11 mouse cellular contexts compared by ENCODE assay signal in the genomic region with DNA sequence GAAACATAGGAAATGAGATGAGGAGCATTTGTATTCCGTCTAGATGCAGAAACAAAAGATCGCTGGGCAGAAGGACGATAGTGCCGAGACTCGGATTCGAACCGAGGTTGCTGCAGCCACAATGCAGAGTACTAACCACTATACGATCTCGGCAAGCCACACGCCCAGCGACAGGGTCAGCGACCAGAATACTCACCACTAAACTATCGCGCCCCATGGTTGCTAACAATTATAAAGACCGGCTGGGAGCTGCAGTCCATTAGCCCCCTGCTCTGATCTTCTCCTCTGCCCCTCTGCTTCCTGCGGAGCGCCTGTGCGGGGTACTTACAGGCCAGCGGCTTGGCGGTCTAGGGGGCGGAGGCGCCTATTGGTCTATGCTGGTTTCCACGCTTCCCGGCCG. TPM values are rescaled to one million over a fixed set of nuclear protein-coding genes. Genes with fewer than 3 reads are reported as not detected.
DNase-seq lines count a peak whose midpoint lies in the region; ATAC-seq and TF ChIP-seq lines count a peak whose summit lies in the region.
"Had no signal": no experiment of that assay in that cellular context is flagged by ENCODE, and none has a peak within 500 bp of the region (broad histone marks: within the 10 kb centered on the region; RNA-seq: fewer than 3 reads in every experiment).

No protein-coding gene starts in this region.

- H3K9me3 ChIP-seq in intestine, embryonic 14.5 days (ENCODE audit: control insufficient read depth, low read length) = no peaks in the 10 kb centered on the region
- H3K9me3 ChIP-seq in intestine, postnatal 0 days (ENCODE audit: control insufficient read depth) = no peaks in the 10 kb centered on the region
- H3K9me3 ChIP-seq in ES-E14 (ENCODE audit: control insufficient read depth, insufficient read depth, low read depth, low read length) = no peaks in the 10 kb centered on the region
- H3K9me3 ChIP-seq in liver, embryonic 11.5 days (ENCODE audit: control insufficient read depth, low read length) = no peaks in the 10 kb centered on the region

- H3K4me3 ChIP-seq in intestine, embryonic 14.5 days (ENCODE audit: low read depth, low read length) = no peak overlapping the region
- no peak overlapping the region for H3K4me3 ChIP-seq in intestine, postnatal 0 days (ENCODE audit: low read depth, low read length)
- H3K4me3 ChIP-seq in ES-E14 (ENCODE audit: insufficient read depth in 1 of 2, low read depth in 1 of 2, low read length in 2 of 2, poor library complexity in 1 of 2, severe bottlenecking in 1 of 2) = peak overlapping the region; percentile 6 to 49; a peak in 3 of 4 replicates
- H3K4me3 ChIP-seq in liver, embryonic 11.5 days (ENCODE audit: low read depth, low read length) = peak overlapping the region; percentile 42

- H3K27ac ChIP-seq in intestine, embryonic 14.5 days (ENCODE audit: low read depth) = no peak overlapping the region
- no peak overlapping the region for H3K27ac ChIP-seq in intestine, postnatal 0 days (ENCODE audit: low read depth, low read length)
- H3K27ac ChIP-seq in ES-E14 (ENCODE audit: insufficient read depth, low read depth, low read length, poor library complexity, severe bottlenecking) = no peak overlapping the region
- H3K27ac ChIP-seq in liver, embryonic 11.5 days (ENCODE audit: low read depth, low read length) = no peak overlapping the region

- in situ Hi-C loops in ES-E14 (cut with MboI; ENCODE audit: low sequenced_read_pairs in 2 of 2, unreplicated experiment in 2 of 2) = no loop called here

- WGBS in intestine, embryonic 14.5 days = 19% methylated on average over 25 of the region's 25 CpGs
- 41% methylated on average over 25 of the region's 25 CpGs for WGBS in intestine, postnatal 0 days
- WGBS in liver, embryonic 11.5 days = 4% methylated on average over 25 of the region's 25 CpGs

- H3K9ac ChIP-seq in intestine, embryonic 14.5 days (ENCODE audit: low read length) = no peak overlapping the region
- no peak overlapping the region for H3K9ac ChIP-seq in intestine, postnatal 0 days (ENCODE audit: low read depth, low read length)
- H3K9ac ChIP-seq in ES-E14 (ENCODE audit: insufficient read depth, low read depth, low read length, poor library complexity, severe bottlenecking) = peak overlapping the region; percentile 68; the same call in 1 of the 2 replicates
- H3K9ac ChIP-seq in liver, embryonic 11.5 days (ENCODE audit: low read depth, low read length) = no peak overlapping the region

- peaks cover 16% of the 10 kb centered on the region; the same call in 1 of the 2 replicates for H3K27me3 ChIP-seq in intestine, embryonic 14.5 days (replicated peaks; ENCODE audit: control insufficient read depth, insufficient read depth, low read length)
- peaks cover 6% of the 10 kb centered on the region; the same call in 1 of the 2 replicates for H3K27me3 ChIP-seq in intestine, postnatal 0 days (replicated peaks; ENCODE audit: control insufficient read depth, insufficient read depth, low read length)
- H3K27me3 ChIP-seq in liver, embryonic 11.5 days (replicated peaks; ENCODE audit: control insufficient read depth, insufficient read depth, low read length) = peaks cover 7% of the 10 kb centered on the region; the same call in 1 of the 2 replicates

- H3K4me1 ChIP-seq in intestine, embryonic 14.5 days (replicated peaks; ENCODE audit: control insufficient read depth, insufficient read depth, low read length) = no peaks in the 10 kb centered on the region
- H3K4me1 ChIP-seq in intestine, postnatal 0 days (replicated peaks; ENCODE audit: control insufficient read depth, insufficient read depth, low read length) = no peaks in the 10 kb centered on the region
- H3K4me1 ChIP-seq in ES-E14 (ENCODE audit: control insufficient read depth in 2 of 2, insufficient read depth in 2 of 2, low read length in 2 of 2, poor library complexity in 1 of 2) = peaks cover 2 to 8% of the 10 kb centered on the region in 2 experiments; a peak in 2 of 4 replicates
- 0 out of 2 replicates have a peak, but pooled peaks cover 2% of the 10 kb centered on the region for H3K4me1 ChIP-seq in liver, embryonic 11.5 days (replicated peaks; ENCODE audit: control insufficient read depth, insufficient read depth, low read length)

- no peaks in the 10 kb centered on the region for H3K36me3 ChIP-seq in intestine, embryonic 14.5 days (ENCODE audit: control insufficient read depth, insufficient read depth, low read length)
- H3K36me3 ChIP-seq in intestine, postnatal 0 days (ENCODE audit: control insufficient read depth, insufficient read depth) = no peaks in the 10 kb centered on the region
- H3K36me3 ChIP-seq in ES-E14 (ENCODE audit: control insufficient read depth, insufficient read depth, low read length, poor library complexity, severe bottlenecking) = no peaks in the 10 kb centered on the region
- no peaks in the 10 kb centered on the region for H3K36me3 ChIP-seq in liver, embryonic 11.5 days (ENCODE audit: control insufficient read depth, insufficient read depth, low read length)

- no peak for TF ChIP-seq CTCF in intestine, postnatal 0 days (IDR thresholded peaks at IDR 0.05; ENCODE audit: low read depth)

- ATAC-seq in intestine, embryonic 14.5 days (replicated peaks; ENCODE audit: low FRiP score, low TSS enrichment, low read depth) = no peak
- ATAC-seq in intestine, postnatal 0 days = no peak
- ATAC-seq in liver, embryonic 11.5 days (replicated peaks; ENCODE audit: low FRiP score) = 0 out of 2 replicates have a peak, but pooled peaks have one; percentile 14

- DNase-seq in intestine, embryonic 14.5 days (ENCODE audit: low spot score) = peak; percentile 64
- no peak for DNase-seq in ES-E14 (ENCODE audit: low read depth, low spot score)
- peak; percentile 93 for DNase-seq in embryo, embryonic 10.5 days (ENCODE audit: low spot score)
- DNase-seq in liver, embryonic 11.5 days (ENCODE audit: low spot score) = peak; percentile 85
- no peak for DNase-seq in left cerebral cortex, adult 18-20 months (ENCODE audit: low spot score in 2 of 2)
- no peak for DNase-seq in frontal cortex, postnatal 10 days (ENCODE audit: low spot score in 2 of 2)
- no peak for DNase-seq in kidney, postnatal 25 days
- DNase-seq: gastrocnemius, postnatal 10 days; thymus, adult 2 months had no signal

- H3K4me2 ChIP-seq in intestine, embryonic 14.5 days (ENCODE audit: low read length) = no peak overlapping the region
- no peak overlapping the region for H3K4me2 ChIP-seq in intestine, postnatal 0 days (replicated peaks; ENCODE audit: low read depth)
- peak overlapping the region; percentile 58 for H3K4me2 ChIP-seq in liver, embryonic 11.5 days

TF ChIP-seq in ES-E14, 5 proteins besides CTCF, POLR2A, EP300 and RAD21:
- TF ChIP-seq ZNF384 (IDR thresholded peaks at IDR 0.05; ENCODE audit: low read depth, low read length) = no peak
- no peak for TF ChIP-seq HCFC1 (IDR thresholded peaks at IDR 0.05; ENCODE audit: borderline replicate concordance, insufficient read depth, low read length)
- TF ChIP-seq ZC3H11A (IDR thresholded peaks at IDR 0.05; ENCODE audit: borderline replicate concordance, low read depth, low read length) = no peak
- TF ChIP-seq CHD2 (IDR thresholded peaks at IDR 0.05; ENCODE audit: low read depth, low read length) = no peak
- 0 out of 2 replicates have a peak, but pooled peaks have one; percentile 26 for TF ChIP-seq MAFK (IDR thresholded peaks at IDR 0.05; ENCODE audit: insufficient read depth, low read depth, low read length)

RNA-seq across cellular contexts. Expression of a gene that starts 11.8 kb away (rescaled TPM):
- not detected in 2 replicates for polyA plus RNA-seq in intestine, embryonic 14.5 days (2014; fragmentation: Nextera tagmentation; extraction: Ambion mirVana)
- polyA plus RNA-seq in intestine, postnatal 0 days (2015; fragmentation: Nextera tagmentation; extraction: Ambion mirVana) = 0.54 and 0.56 TPM in 2 replicates
- not detected in 2 replicates for total RNA-seq in ES-E14 (2012; rRNA removed)
- polyA plus RNA-seq in liver, embryonic 11.5 days (2014; fragmentation: Nextera tagmentation; extraction: Ambion mirVana) = not detected in 2 replicates
- total RNA-seq in left cerebral cortex, adult 18-20 months (2021) = not detected
- total RNA-seq: gastrocnemius, postnatal 10 days; layer of hippocampus, adult 8-10 months had no signal

Comparison
In these comparisons a context has a peak if more than half of its experiments do, and no peak if none do; other contexts are left out.
1. DNase-seq: peak in intestine, embryonic 14.5 days (single experiment), embryo, embryonic 10.5 days (single experiment) and liver, embryonic 11.5 days (single experiment); none in ES-E14 (single experiment), left cerebral cortex, adult 18-20 months (0 of 2), frontal cortex, postnatal 10 days (0 of 2) and kidney, postnatal 25 days (0 of 2).
2. H3K4me3 ChIP-seq: peak in ES-E14 (2 of 2) and liver, embryonic 11.5 days (single experiment); none in intestine, embryonic 14.5 days (single experiment) and intestine, postnatal 0 days (single experiment).